Mouse (Mus musculus): ENCODE results near the gene Wnt4. TPM values are rescaled to one million over a fixed set of nuclear protein-coding genes. Genes with fewer than 3 reads are reported as not detected.

Wnt4 gene
- total RNA-seq, 4 experiments from 2014 or later: 8.9 to 9.9 (median 9.5) TPM

DNA sequence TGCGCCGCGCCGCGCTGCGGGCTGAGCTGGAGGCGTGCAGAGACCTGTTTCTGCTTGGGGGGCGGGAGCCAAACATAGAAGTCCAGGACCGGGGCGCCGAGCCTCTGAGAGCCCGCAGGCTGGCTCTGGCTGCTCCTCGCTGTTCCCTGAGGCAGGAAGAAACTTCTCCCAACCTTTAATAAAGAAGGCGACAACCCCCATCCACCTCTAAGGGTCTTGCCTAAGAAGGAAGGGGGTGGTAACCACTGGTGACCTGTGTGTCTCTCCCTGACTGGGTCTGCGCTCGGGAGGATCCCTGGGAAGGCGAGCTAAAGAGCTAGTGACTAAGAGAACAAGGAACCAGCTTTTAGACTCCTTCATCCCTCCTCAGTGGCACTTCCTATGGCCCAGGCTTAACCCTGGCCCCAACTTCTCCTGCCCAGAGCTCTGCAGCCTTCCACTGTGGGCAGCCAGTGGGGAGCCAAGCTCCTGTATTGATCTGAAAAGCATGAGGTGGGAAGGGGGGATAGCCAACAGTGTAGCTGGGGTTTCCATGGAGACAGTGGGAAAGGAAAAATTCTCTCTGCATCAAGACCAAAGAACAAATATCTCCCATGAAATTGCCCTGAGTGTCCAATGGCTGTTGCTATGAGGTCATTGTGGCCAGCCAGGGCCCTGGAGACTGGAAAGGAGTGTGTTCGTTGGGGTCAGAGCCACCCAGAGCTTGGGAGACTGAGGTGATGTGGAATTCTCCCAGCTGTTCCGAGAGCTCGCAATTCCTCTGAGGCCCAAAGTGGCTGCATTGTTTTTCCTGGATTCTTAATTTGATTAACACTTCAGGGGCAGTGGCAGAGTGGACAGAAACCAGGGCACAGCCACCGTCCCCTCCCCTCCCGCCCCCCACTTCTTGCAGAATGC, 1.1 kb downstream of the Wnt4 start:
- DNase-seq (ENCODE audit: low spot score in 2 of 2): no peak

DNA sequence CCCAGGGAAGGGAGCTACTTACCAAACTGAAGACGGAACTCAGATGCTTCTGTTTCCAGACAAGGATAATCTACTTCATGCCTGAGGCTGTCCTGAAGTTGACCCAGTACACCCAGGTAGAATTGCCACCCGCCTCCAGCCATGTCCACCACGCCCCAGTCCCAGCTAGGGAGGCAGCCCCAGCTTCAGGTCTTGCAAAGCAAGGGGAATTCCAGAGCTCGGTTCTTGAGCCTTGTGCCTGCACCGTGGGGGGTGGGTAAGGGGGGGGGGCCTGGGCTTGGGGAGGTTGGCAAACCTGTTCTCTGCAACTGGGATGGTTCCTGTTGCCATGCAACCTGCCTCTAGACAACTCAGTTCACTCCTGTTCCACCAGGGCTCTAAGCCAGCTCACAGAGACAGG, 2.1 kb downstream of the Wnt4 start:
- DNase-seq (ENCODE audit: low spot score in 2 of 2): no peak

DNA sequence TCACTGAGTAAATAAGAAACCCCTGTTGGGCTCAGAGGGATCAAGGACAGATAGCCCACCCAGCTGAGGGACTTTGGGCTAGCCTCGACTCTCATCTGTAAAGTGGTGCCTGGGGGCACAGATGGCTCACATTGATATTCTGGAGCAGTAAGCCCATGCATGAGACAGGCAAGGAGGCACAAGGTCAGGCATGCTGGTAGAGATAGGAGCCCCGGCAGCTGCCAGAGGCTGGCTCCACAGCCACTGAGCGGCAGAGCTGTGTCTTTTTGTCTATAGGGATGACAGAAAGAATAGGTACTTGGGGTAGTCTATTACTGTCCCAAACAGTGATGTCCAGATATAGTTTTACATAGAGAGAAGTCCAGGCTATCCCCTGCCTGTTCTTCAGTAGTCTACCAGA, 4.0 kb downstream of the Wnt4 start:
- no peak for DNase-seq (ENCODE audit: low spot score in 2 of 2)

DNA sequence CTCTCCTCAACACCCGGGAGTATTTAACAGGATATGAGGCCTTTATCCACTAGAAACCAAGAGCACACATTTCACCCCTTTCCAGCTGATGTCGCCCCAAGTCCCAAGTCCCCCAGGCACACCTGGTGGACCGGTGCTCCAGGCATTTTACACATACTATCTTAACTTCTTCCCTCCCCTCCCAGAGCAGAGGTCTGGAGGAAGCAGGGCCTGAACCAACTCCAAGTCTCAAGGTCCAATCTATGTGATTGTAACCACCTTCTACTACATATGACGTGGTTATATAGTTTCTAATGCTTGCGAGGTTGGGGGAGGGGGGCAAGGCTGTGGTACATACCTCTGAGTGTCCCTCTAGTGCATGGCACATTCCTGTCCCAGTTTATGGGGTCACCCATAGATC, 4.8 kb downstream of the Wnt4 start:
- DNase-seq (ENCODE audit: low spot score in 2 of 2): no peak

DNA sequence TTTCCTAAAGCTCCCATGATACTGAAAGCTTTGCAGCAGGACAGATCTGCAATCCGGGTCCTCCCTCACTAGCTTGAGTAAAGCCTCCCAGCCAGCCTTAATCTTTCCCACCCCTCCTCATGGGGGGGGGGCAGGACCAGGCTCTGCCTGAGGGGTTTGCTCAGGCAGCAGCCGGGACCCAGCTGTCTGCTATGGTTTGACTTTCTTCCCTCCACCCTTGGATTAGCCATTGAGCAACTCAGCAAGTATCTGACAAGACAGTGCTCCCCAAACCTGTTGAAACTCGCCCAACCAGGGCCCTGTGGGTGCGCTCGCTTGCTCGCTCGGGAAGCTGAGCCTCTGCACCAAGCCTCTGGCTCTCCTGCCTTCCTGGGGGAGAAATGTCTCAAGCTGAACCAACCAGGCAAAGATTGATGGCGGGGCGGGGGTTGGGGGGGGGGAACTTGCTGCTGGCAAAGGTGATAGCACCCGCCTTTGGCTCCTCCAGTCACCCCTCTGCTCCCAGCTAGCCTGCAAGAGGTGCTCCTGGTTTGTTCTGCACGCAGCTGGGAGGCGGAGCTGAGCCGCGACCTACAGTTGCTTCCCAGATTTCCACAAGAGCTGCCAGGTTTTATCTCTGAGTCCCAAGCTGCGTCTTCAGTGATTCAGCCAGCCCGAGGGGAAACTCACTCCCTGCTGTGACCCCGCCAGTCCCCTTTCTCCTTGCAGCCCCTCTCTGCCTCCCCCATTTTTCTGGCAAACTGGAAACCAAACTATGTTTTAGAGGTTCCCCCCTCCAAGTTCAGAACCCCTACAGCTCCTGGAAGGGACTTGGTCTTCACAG, 5.5 kb downstream of the Wnt4 start:
- DNase-seq (ENCODE audit: low spot score in 2 of 2): no peak

DNA sequence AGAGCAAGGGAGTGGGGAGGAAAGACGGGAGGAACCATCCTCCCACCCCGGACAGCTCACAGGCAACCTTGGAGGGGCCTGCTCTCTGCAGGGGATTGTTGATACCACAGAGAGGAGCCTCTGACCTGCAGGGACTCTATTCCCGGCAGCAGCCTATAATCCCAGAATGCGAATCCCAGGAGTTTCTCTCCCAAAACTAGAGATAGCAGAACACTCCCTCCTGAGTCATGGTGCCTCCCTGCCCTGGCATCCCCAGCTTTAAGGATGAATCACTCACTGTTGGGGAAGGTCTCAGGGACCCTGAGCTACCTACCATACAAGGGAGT, 6.1 kb downstream of the Wnt4 start:
- DNase-seq (ENCODE audit: low spot score in 2 of 2): no peak

DNA sequence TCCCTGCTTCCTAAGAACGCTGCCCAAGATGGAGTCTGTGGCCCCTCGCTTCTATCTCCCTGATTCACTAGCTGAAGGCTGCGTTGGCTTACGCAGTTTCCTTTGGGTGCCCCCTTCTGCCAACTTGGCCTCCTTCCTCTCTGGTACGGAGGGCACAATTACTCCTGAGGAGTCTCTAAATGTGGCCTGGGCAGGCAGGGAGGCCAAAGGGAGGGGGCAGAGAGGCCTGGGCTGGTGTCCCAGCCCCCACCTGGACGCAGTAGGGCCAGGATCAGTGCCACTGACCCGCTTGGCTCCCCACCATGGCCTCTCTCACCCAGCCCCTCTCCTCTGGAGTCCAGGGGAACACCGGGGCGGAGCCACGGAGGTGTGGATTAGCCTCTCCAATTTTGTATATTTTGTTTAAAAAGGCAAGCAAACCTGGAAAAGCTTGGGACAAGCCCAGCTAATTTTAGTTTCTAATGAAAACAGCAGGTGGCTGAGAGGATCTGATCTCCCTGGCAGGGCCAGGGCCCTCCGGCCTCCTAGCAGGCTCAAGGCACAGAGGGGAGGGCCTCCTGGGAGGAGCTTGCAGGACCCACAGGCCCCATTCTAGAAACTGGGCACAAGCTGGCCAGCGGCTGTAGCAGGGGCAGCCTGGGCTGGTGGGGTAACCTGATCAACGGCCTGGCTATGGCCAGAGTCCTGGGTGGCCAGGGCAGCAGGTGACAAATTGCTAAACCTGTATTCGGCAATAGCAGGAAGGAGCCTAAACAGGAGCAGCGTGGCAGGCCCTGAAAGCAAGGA, 8.8 kb downstream of the Wnt4 start:
- no peak for DNase-seq (ENCODE audit: low spot score in 2 of 2)

DNA sequence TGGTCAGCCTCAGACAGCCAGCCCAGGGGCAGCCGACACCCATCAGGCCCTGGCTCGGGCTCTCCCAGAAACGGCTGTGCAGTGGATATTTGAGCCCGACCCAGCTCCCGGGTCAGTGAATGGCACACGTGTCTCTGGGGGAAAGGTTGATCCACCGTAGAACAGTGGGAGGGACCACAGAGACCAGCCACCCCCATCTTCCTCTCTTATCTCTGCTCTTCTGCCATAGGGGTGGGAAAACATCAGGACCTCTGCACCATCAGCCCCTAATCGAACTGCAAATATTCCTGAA, 9.3 kb downstream of the Wnt4 start:
- DNase-seq (ENCODE audit: low spot score in 2 of 2): no peak

DNA sequence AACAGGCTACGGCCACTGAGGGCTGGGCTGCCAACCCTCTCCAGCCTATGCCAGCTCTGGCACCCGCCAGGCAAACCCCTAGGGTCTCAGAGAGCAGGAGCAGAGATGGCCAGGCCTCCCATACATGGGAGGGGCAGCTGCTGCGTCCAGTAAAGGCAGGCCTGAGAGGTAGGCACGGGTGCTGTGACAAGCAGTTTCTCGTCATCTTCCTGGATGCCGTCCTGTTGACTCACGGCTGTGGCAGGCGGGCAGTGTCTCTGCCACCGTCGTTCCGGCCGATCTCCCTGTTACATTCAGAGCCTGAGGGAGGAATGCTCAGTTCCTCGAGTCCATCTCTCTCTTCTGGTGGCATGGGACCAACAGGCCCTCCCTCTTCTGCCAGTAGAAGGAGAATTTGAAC, 9.9 kb downstream of the Wnt4 start:
- no peak for DNase-seq (ENCODE audit: low spot score in 2 of 2)

DNA sequence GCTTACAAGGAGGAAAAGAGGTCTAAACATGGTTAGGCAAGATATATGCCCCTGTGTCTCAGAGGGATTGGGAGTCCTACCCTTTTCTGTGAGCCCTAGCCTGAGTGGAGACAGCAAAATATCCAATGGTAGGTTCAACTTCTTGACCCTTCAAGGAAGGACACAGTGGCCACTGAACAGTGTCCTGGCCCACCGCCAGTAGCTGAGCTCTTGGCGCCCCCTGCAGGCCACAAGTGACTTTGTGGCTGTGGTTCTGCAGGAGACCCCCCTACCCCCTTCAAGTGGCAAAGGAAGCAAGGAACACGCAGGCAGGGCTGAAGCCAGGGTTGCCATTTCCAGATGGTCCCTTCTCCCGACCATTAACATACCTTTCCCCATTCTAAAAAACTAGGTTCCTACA, 10.5 kb downstream of the Wnt4 start:
- no peak for DNase-seq (ENCODE audit: low spot score in 2 of 2)

DNA sequence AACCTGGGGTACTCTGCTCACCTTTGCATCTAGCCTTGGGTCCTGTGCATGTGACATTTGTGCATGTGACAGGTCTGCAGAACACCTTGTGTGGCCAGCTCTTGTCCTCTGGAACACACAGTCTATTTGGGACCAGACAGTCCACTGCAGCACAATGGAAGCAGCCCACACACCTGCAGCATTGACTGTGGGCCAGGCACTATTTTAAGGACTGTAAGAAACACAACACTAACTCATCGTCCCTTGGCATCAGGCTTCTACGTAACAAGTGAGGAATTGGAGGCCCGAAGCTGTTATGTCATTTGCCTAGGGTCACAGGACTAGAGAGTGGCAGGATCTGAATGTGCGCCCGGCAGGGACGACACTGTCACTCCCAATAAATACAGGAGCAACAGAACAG, 12.4 kb downstream of the Wnt4 start:
- DNase-seq (ENCODE audit: low spot score in 2 of 2): no peak

DNA sequence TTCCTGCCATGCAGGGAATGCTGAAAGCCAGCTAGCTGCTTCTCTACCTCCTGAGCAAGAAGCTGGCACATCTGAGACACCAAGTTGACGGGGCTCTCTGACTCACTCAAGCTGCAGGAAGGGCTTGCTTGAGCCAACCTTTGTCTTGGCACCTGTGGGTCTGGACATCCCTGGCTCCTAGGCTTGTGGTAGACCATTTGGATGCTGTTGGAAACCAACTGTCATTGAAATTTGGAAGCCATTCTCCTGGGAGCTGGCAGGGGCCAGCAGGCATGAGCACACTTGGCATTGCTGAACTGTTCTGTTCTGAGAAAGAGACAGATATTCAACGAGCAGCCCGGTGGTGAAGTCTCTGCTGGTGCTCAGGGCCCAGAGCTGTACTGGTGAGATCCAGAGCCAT, 13.0 kb downstream of the Wnt4 start:
- DNase-seq (ENCODE audit: low spot score in 2 of 2): no peak

DNA sequence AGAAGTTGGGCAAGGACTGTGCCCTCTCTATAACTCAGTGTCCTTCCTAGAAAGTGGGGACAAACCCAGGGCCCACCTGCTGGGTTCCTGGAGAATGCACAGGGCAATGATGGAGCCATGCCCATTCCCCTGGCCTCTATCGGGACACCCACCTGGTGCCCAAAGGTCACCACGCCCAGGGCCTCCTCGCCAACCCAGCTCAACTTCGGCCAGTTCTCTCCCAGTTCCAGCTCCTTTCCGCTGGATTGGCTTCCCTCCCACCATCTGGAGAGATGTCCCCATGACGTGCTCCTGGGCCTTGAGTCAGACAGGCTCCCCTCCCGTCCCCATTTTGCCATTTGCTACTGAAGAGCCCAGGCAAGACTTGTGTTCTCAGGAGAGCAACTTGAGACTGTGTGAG, 15.3 kb downstream of the Wnt4 start:
- DNase-seq (ENCODE audit: low spot score in 2 of 2): no peak

DNA sequence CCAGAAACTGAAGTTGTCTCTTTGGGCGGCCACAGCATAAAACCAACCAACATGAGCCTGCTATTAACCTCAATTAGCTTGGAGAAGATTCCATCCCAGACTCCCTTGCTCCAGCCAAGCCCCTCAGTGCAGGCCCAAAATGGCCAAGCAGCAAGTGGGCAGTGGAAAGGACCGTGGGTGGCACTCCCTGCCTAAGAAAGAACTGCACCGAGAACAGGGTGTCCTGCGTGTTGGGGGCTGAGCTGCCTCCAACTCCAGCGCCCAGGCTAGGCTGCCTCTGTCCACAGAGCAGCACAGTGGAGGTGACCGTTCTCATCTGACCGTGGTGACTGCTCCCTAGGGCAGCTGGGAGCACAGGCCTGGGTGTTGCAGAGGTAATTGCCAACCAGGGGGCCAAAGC, 16.7 kb downstream of the Wnt4 start:
- no peak for DNase-seq (ENCODE audit: low spot score in 2 of 2)

DNA sequence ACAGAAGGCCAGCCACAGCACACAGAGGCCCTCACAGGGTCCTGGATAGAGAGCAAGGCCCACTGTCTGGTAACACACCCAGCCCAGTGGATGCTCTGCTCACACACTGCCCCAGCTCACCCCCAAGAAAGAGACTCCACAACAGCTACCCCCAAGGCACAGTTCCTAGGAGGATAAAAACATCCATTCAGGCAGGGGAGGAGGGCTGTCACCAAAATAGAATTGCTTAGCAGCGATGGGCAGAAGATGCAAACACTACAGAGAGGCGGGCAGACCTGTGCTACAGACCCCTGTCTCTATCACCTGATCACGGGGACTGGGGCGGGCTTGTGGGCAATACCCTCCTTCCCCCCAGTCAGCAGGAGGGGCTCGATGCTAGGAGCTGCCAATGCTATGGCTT, 17.2 kb downstream of the Wnt4 start:
- no peak for DNase-seq (ENCODE audit: low spot score in 2 of 2)

DNA sequence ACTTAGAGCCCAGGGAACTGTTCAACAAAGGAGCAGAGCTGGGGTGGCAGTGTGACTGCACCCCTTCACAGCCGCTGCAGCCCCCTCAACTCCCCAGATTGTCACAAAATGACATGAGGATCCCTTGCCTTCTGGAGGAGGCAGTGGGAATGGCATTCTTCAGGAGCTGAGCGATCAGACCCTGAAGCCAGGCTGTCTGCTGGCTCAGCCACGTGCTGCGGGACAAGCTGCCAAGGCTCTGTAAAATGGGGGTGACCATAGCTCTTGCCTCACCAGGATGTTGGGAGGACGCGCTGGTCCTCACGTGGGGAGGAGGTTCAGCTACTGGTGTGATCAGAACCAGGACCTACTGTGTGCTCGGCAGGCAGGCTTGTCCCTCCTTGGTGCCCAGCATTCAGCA, 17.7 kb downstream of the Wnt4 start:
- peak in 1 of 2 experiments; percentile 58 for DNase-seq (ENCODE audit: low spot score in 2 of 2)

DNA sequence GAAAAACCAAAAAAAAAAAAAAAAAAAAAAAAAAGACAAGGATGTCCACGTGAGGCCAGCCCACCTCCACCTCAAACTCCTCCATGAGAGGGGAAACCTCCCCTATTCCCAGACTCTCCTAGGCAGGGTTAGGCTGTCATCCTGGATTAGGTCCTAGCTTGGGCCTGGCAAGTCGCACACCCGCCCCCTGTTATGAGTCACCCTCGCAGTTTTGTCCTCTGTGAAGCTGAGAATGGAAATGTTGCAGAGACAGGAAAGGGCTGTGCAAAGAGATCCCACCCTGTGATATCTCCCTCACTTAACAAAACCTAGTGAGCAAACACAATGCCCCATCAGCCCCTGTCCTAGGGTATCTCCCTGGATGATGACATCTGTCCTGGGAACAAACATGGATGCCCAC, 20.3 kb downstream of the Wnt4 start:
- DNase-seq (ENCODE audit: low spot score in 2 of 2): peak in 1 of 2 experiments; percentile 73

DNA sequence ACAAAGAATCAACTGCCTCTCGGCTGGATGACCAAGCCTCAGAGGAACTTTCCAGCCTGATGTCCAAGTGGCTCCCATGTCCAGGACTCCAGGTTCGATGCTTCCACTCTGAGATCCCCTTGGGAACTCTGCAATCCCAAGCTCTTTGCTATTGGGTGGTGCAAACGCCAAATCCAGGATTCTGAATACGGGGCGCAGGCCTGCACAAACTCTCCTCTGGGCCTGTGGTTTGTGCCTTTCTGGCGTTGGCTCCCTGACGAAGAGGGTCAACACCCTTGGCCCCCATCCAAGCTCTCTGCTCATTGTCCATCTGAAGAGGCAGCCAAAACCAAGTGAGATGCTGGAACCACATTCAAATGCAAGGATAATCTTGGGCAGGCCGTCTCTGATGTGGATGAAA, 21.1 kb downstream of the Wnt4 start:
- no peak for DNase-seq (ENCODE audit: low spot score in 2 of 2)

DNA sequence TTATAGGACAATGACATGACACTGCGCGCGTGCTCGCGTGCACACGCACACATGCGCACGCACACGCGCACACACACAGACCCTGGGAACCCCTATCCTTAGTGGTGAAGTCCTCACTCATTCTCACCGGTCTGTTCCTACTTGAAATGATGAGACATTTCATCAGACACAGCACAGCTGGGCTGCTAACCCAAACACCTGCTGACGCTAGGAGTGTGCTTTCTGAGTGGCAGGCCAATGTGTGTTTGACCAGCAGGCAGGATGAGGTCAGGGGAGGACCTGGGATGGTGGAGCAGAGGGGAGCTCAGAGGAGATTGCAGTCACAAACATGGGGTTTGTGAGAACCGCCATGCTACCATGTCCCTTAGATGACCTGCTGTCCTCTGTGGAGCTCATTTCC, 22.9 kb downstream of the Wnt4 start:
- DNase-seq (ENCODE audit: low spot score in 2 of 2): no peak

DNA sequence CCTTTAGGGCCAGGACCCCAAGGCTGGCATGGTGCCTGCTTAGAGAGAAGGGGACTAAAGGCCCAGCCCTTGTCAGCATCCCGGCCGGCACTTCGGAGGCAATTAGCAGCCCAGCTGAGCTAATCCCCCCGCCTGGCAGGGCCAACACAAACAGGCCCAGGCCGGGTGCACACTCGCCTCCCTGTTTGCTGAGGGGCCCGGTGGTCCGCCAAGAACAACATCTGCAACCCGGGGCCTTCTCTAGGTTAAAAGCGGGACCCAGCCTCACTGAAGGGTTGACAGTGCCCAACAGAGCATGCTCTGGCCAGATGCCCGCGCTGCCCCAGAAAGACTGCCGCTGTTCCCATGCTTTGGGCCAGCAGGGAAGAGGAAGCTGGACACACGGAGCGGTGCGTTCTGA, 24.3 kb downstream of the Wnt4 start:
- DNase-seq (ENCODE audit: low spot score in 2 of 2): no peak

DNA sequence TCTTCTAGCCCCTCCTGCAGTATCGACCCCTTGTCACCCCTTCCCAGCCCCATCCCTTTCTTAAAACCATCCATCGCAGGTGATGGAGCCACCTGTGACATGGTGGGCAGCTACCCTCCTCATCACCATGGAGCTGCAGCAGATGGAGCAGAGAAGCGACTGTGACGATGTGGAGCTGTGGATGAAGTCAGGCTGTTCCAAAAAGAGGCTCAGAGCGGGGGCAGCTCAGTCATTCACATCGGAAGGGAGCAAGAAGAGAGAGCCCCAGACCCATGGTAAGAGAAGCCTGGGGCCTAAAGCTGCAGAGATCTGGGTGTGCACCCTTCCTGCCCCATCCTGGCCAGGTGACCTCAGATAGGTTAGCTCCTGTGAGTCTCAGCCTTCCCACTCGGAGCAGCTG, 26.8 kb downstream of the Wnt4 start:
- DNase-seq (ENCODE audit: low spot score in 2 of 2): no peak

DNA sequence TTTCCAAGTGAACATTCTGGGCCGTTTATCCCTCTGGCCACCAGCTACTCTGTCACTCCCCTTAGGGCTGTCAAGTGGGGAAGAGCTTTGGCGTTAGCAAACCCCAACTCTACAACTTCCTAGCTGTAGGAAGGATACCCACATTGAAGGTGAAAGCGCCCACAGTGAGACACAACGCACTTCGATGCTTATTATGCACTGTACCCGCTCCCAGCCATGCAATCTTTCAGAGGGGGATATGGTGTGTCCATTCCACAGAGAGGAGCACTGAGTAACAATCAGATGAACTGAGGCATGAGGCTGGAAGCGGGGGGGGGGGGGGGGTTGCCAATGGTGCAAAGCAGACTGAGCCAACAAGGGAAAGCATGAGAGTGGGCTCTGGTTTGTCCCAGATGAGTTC, 27.8 kb downstream of the Wnt4 start:
- DNase-seq (ENCODE audit: low spot score in 2 of 2): no peak

All from left cerebral cortex, adult 8-10 months (tissue).